Mouse (Mus musculus) hindbrain, embryonic 10.5 days (tissue): ENCODE data around the gene Rpl19. TPM values are rescaled to one million over a fixed set of nuclear protein-coding genes. Genes with fewer than 3 reads are reported as not detected.

Source experiments
- DNase-seq: peaks from one replicate; pipeline ENCODE4 v3.0.0-alpha.2; 2017; ENCODE audit warnings: low spot score
- H3K27ac ChIP-seq: fragments of 300-500 bp; sonication (generic); 2 replicates; pipeline ENCODE4 v1.5.1; 2016; ENCODE audit warnings: mild to moderate bottlenecking, moderate library complexity
- H3K27me3 ChIP-seq: fragments of 300-500 bp; sonication (generic); 2 replicates; pipeline ENCODE4 v1.6.1; 2016; ENCODE audit warnings: mild to moderate bottlenecking; ENCODE audit not compliant: poor library complexity, insufficient read depth, severe bottlenecking
- H3K36me3 ChIP-seq: fragments of 300-500 bp; sonication (generic); 2 replicates; pipeline ENCODE4 v1.6.1; 2016; ENCODE audit warnings: mild to moderate bottlenecking, moderate library complexity
- H3K4me1 ChIP-seq: fragments of 300-500 bp; sonication (generic); replicated peaks from 2 replicates; pipeline ENCODE4 v1.6.1; 2016; ENCODE audit warnings: mild to moderate bottlenecking
- H3K4me3 ChIP-seq: fragments of 300-500 bp; sonication (generic); 2 replicates; pipeline ENCODE4 v1.5.1; 2016; ENCODE audit warnings: mild to moderate bottlenecking, moderate library complexity
- H3K9me3 ChIP-seq: fragments of 300-500 bp; sonication (generic); 2 replicates; pipeline ENCODE4 v1.6.1; 2016; ENCODE audit warnings: mild to moderate bottlenecking, moderate library complexity
- WGBS: fragments of 180-500 bp; shearing (Covaris S2); methylation state at CpG from one replicate; pipeline ENCODE4 v1.1.7; 2016; 5-methylcytosine and 5-hydroxymethylcytosine counted together
- polyA plus RNA-seq: library from polyadenylated mRNA; unstranded; fragments of >200 nt; fragmentation: Nextera tagmentation; extraction: Ambion mirVana; gene quantifications from 2 replicates; pipeline ENCODE4 v1.2.1, GENCODE M21; 2016

Gene Rpl19
- polyA plus RNA-seq, 1 experiment from 2014 or later = 1,011 TPM

DNA sequence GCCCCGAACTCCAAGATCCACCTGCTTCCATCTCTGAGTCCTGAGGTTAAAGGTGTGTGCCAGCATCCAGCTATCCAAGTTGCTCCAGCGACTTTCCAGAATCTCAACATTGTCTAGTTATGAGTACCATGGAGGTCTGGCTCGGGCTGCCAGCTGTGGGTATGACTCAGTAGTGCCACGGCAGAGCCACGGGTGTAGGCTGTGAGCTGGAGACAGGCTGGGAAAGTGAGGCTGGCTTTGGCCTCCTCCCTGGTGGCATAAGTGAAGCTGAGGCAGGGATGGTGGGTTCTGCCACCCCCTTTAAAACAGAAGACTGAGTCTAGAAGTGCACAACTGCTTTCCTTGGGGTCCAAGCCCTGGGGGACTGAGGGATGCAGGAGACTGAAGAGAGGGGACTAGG is 7.6 kb downstream of the Rpl19 start:
- Histone ChIP-seq H3K27ac (no peak overlapping the region), H3K27me3 (peaks cover 39% of the 10 kb centered on the region), H3K36me3 (peaks cover 24% of the 10 kb centered on the region), H3K4me3 (no peak overlapping the region), H3K4me1 (peaks cover 35% of the 10 kb centered on the region), H3K9me3 (no peaks in the 10 kb centered on the region)
- 81% methylated on average over 5 of the region's 5 CpGs for WGBS
- DNase-seq = no peak

DNA sequence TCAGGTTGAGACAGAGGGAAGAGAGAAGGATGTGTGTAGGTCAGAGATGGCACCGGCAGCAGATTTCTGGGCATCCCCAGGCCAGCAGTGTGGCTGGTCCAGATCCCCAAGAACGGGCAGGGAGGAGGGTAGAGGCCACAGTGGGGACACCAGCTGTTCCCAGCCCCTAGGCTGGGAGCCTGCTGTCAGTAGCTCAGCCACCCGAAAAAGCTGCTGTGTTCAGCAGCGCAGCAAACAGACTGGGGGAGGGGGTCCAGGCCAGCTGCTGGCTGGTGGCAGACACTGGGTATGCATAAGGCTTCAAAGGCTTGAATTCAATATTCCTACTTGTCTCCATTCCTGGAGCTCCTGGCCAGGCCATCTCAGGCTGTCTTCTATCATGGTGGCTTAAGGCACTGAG is 8.3 kb downstream of the Rpl19 start:
- Histone ChIP-seq H3K4me3 (peak overlapping the region; percentile 16; the same call in 1 of the 2 replicates), H3K4me1 (peaks cover 35% of the 10 kb centered on the region), H3K36me3 (peaks cover 16% of the 10 kb centered on the region), H3K27me3 (peaks cover 46% of the 10 kb centered on the region), H3K27ac (peak overlapping the region; percentile 74; the same call in 1 of the 2 replicates), H3K9me3 (no peaks in the 10 kb centered on the region)
- DNase-seq = peak; percentile 46
- WGBS = 18% methylated on average over 4 of the region's 4 CpGs

DNA sequence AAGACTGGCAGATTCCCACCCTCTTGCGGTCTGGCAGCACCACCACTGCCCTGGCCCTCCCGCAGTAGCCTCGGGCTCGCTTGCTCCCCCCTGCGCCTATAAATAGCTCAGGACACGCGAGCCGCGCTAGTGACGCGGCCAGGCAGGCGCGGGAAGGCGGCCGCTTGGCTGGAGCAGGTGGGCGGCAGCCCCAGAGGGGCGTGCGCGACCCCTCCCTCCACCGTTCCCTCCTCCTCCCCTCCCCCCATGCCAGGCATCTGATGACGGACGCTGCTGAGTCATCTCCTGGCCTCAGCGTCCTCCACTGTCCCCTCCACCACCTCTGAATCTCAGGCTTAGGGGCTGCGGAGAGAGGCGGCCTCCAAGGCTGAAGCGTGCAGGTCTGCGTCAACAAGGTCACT is 9.5 kb downstream of the Rpl19 start:
- Histone ChIP-seq H3K4me3 (peak overlapping the region; percentile 54), H3K9me3 (no peaks in the 10 kb centered on the region), H3K36me3 (peaks cover 4% of the 10 kb centered on the region), H3K27me3 (peaks cover 48% of the 10 kb centered on the region), H3K27ac (peak overlapping the region; percentile 74), H3K4me1 (peaks cover 37% of the 10 kb centered on the region)
- peak; percentile 65 for DNase-seq
- 1% methylated on average over 27 of the region's 27 CpGs for WGBS

DNA sequence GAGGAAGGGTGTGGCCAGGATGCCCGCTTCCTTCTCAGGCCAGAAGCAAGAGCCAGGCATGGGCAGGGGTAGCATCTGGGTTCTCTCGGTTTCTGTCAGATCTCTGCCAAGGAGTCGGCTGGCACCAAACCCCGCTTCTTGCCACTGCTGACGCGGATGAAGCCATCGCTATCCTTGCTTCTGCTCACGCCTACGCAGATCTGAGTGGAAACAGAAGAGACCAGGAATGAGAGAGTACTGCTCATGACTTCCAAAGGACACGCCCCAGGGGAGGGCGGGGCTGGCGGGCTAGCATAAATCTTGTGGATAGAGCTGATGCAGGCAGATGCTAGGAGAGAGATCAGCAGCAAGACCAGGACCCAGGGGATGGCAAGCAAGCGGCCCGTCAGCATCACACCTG is 11.4 kb downstream of the Rpl19 start:
- Histone ChIP-seq H3K36me3 (no peaks in the 10 kb centered on the region), H3K27me3 (peaks cover 48% of the 10 kb centered on the region), H3K27ac (no peak overlapping the region), H3K4me1 (peaks cover 41% of the 10 kb centered on the region), H3K4me3 (no peak overlapping the region), H3K9me3 (no peaks in the 10 kb centered on the region)
- WGBS = 61% methylated on average over 14 of the region's 14 CpGs
- no peak for DNase-seq

DNA sequence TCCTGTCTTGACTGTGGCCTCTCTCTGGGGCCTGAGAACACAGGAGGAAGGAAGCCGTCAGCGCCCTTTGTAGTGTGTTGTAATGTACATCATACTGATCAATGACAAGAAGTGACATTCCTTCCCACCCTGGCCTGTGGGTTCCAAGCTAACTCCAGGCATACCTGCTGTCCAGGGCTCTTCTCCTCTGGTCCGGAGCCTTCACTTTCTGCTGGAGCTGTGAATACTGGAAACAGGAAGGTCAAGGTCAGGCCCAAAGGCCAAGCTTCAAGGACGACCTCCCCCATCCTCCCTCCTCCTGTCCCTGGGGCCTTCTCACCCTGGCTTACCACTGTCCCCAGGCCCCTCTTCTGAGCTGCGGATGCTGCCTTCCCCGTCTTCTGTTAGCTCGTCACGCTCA is 14.5 kb downstream of the Rpl19 start:
- H3K36me3 ChIP-seq = no peaks in the 10 kb centered on the region
- no peak overlapping the region for H3K4me3 ChIP-seq
- H3K27ac ChIP-seq = no peak overlapping the region
- no peaks in the 10 kb centered on the region for H3K9me3 ChIP-seq
- DNase-seq = no peak
- 68% methylated on average over 8 of the region's 8 CpGs for WGBS
- H3K4me1 ChIP-seq = peaks cover 29% of the 10 kb centered on the region
- peaks cover 46% of the 10 kb centered on the region for H3K27me3 ChIP-seq

DNA sequence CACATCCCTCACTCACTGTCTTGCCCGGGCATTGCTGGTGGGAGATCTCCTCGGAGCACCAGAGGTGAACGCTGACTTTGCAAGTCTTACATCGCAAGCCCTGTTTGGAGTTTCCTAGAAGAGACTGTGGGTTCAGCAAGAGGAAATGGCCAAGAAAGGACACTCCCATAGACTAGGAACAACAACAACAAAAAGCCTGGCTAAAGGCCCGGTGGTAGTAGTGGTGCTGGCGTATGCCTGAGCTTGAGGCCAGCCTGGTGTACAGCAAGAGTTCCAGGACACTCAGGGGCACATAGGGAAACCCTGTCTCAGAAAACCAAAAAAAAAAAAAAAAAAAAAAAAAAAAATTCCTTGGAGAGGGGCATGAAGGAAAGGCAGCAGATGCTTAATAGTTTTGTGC is 16.2 kb downstream of the Rpl19 start:
- peaks cover 33% of the 10 kb centered on the region for H3K27me3 ChIP-seq
- DNase-seq = no peak
- WGBS = 93% methylated on average over 6 of the region's 6 CpGs
- no peaks in the 10 kb centered on the region for H3K9me3 ChIP-seq
- no peaks in the 10 kb centered on the region for H3K36me3 ChIP-seq
- H3K27ac ChIP-seq = no peak overlapping the region
- H3K4me1 ChIP-seq = peaks cover 18% of the 10 kb centered on the region; the same call in 1 of the 2 replicates
- H3K4me3 ChIP-seq = no peak overlapping the region

DNA sequence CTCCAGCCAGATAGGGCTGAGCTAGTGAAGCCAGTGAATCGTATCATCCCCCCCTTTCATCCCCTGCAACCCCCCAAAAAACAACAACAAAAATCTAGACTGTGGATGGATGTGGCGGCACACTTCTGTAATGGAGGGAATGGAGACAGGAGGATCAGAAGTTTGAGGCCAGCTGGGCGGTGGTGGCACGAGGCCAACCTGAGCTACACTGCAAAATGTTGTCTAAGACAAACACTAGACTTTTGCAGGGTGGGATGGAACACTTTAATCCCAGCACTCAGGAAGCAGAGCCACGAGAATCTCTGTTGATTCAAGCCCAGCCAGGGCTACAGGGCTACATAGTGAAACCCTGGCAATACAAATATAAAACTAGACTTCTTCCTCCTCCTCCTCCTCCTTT is 17.6 kb downstream of the Rpl19 start:
- 85% methylated on average over 5 of the region's 5 CpGs for WGBS
- no peak overlapping the region for H3K27ac ChIP-seq

DNA sequence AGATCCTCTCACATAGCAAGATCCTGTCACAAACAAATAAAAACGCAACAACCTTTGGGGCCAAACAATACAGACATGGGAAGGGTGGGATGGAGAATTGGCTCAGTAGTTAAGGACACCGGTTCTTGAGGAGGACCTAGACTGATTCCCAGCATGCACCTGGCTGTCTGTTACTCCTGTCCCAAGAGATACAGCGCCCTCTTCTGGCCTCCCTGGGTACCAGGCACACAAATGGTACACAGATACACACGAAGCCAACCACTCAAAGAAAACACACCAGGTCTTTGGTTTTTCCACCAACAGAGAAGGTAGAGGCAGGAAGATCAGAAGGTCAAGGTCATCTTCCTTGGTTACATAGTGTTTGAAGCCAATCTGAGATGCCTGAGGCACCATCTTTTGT is 19.1 kb downstream of the Rpl19 start:
- no peak overlapping the region for H3K27ac ChIP-seq
- no peak overlapping the region for H3K4me3 ChIP-seq
- no peak for DNase-seq
- peaks cover 22% of the 10 kb centered on the region for H3K4me1 ChIP-seq
- peaks cover 45% of the 10 kb centered on the region for H3K27me3 ChIP-seq
- H3K36me3 ChIP-seq = no peaks in the 10 kb centered on the region
- WGBS = 69% methylated on average over 4 of the region's 4 CpGs
- no peaks in the 10 kb centered on the region for H3K9me3 ChIP-seq

More for the DNA sequence above, 17.6 kb downstream of the Rpl19 start:
- no peaks in the 10 kb centered on the region for H3K36me3 ChIP-seq
- peaks cover 13% of the 10 kb centered on the region; the same call in 1 of the 2 replicates for H3K4me1 ChIP-seq
- no peaks in the 10 kb centered on the region for H3K9me3 ChIP-seq
- DNase-seq = no peak
- no peak overlapping the region for H3K4me3 ChIP-seq
- H3K27me3 ChIP-seq = peaks cover 38% of the 10 kb centered on the region

DNA sequence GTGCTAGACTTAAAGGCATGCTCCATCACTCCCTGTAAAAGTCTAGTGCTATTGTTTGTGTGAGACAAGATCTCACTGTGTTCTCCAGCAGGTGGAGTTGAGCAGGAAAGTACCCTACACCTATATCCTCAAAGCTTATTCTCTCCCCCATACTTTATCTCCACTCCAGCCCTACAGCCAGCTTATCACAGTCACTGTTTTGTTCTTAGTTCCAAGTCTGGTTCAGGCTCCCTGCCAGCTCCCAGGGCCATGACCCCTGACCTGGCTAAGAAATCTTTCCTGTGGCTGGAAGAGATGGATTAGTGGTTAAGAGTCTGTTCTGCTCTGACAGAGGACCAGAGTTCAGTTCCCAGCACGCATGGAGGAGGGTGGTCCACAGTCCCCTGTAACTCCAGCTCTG is 20.0 kb downstream of the Rpl19 start:
- H3K36me3 ChIP-seq = no peaks in the 10 kb centered on the region
- 72% methylated on average over 1 of the region's 1 CpGs for WGBS
- peaks cover 25% of the 10 kb centered on the region for H3K4me1 ChIP-seq
- H3K4me3 ChIP-seq = no peak overlapping the region
- H3K27ac ChIP-seq = no peak overlapping the region
- no peaks in the 10 kb centered on the region for H3K9me3 ChIP-seq
- no peak for DNase-seq
- peaks cover 53% of the 10 kb centered on the region for H3K27me3 ChIP-seq

DNA sequence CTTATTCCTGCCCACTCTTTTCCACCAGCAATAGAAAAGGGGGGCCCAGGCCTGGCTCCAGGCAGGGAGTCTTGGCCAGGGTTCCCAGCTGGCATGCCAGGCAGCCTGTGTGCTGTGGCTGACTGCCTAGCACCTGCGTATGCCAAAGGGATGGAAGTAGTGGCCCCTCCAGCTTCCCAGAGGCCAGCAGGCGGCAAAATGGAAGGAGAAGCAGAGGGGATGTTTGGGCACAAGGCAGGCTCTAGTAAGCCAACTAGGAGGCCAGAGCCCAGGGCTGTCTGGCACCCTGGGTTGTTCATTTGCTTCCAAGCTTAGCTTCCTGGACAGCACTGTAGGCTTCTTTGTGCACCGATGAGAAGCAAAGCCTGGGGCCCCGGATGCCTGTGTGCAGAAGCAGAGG is 21.2 kb downstream of the Rpl19 start:
- Histone ChIP-seq H3K9me3 (no peaks in the 10 kb centered on the region), H3K4me1 (peaks cover 37% of the 10 kb centered on the region)
- no peak for DNase-seq

DNA sequence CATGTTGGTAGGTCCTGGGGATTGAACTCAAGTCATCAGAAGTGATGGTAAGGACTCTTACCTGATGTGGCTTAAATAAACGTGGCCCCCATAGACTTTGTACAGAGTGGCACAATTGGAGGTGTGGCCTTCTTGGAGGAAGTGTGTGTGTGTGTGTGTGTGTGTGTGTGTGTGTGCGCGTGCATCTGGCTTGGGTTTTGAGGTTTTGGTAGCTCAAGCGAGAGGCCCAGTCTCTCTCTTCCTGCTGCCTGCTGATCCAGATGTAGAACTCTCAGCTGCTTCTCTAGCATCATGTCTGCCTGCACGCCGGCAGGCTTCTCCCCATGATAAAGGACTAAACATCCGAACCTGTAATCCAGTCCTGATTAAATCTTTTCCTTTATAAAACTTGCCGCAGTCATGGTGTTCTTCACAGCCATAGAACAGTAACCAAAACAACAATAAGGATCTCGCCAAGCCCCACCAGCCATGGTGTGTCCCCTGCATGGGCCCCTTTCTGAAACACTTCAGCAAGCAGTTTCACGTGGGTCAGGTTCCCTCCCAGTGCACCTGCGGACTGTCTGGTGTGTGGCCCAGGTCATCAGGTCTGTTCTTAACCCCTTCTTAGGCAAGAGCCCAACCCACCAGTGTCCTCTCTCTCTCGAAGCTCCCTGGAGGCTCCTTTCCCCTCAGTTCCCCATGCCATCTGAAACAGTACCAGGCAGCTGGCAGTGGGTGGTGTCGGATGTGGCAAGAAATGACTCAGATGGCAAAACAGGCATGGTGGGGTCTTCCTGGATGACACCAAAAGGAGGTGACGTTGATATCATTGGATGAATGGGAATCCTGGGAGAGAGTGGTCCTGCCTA is 23.4 kb downstream of the Rpl19 start:
- peaks cover 74% of the 10 kb centered on the region for H3K27me3 ChIP-seq
- peaks cover 44% of the 10 kb centered on the region for H3K4me1 ChIP-seq
- H3K27ac ChIP-seq = no peak overlapping the region
- DNase-seq = no peak
- no peaks in the 10 kb centered on the region for H3K36me3 ChIP-seq
- no peak overlapping the region for H3K4me3 ChIP-seq
- 75% methylated on average over 14 of the region's 14 CpGs for WGBS
- H3K9me3 ChIP-seq = no peaks in the 10 kb centered on the region

More for the DNA sequence above, 21.2 kb downstream of the Rpl19 start:
- H3K27ac ChIP-seq = no peak overlapping the region
- H3K4me3 ChIP-seq = no peak overlapping the region
- peaks cover 66% of the 10 kb centered on the region for H3K27me3 ChIP-seq
- WGBS = 79% methylated on average over 4 of the region's 4 CpGs
- H3K36me3 ChIP-seq = no peaks in the 10 kb centered on the region

DNA sequence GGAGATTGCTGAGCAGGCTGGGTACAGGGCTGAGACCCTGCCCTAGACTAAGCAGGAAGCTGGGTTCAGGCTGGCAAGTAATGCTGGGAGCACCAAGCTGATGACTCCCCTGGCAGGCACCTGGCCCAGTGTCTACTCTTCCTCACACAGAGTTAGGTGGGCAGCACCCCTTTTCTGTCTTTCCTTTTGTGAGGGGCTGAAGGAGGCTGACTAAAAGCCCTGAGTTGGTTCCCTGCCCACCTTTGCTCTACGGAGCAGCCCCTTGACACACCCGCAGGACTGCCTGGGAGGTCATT is 24.0 kb downstream of the Rpl19 start:
- WGBS = 25% methylated on average over 2 of the region's 2 CpGs
- Histone ChIP-seq H3K4me1 (peaks cover 44% of the 10 kb centered on the region), H3K36me3 (no peaks in the 10 kb centered on the region), H3K27me3 (peaks cover 80% of the 10 kb centered on the region), H3K27ac (0 out of 2 replicates have a peak overlapping the region, but pooled peaks have one; percentile 18), H3K9me3 (no peaks in the 10 kb centered on the region), H3K4me3 (no peak overlapping the region; the same call in 1 of the 2 replicates)
- no peak for DNase-seq

DNA sequence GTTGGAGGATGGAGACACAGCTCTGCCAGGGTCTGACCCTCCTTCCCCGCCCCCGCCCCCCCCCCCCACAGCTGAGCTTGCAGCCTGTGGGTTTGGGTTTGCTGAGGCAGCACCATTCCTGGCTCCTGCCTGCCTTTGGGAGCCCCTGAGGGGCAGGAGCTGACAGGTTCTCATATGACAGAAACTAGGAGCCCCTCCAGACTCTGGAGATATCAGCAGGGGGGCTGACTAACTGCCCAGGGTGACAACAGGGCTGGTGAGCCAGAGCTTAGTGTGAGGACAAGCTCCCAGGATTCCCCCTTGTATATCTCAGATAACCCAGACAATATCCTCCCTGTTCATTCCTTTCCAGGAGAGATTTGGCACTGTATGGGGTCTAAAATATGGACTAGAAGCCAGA is 24.4 kb downstream of the Rpl19 start:
- Histone ChIP-seq H3K36me3 (no peaks in the 10 kb centered on the region), H3K4me3 (no peak overlapping the region; the same call in 1 of the 2 replicates), H3K27me3 (peaks cover 85% of the 10 kb centered on the region), H3K27ac (0 out of 2 replicates have a peak overlapping the region, but pooled peaks have one; percentile 18), H3K4me1 (peaks cover 44% of the 10 kb centered on the region), H3K9me3 (no peaks in the 10 kb centered on the region)
- 26% methylated on average over 2 of the region's 2 CpGs for WGBS
- DNase-seq = no peak
